Mouse (Mus musculus) spleen, postnatal 36 days (tissue): ENCODE results near the gene Foxp1.

ENCODE experiments used
- DNase-seq, 2 experiments: peaks; one replicate each; pipeline ENCODE4 v3.0.0; 2022; ENCODE audit warnings: low spot score in 2 of 2, mixed read lengths in 1 of 2

Gene Foxp1

GRCm38 (mm10) chr6:99522359-99523108 lies at the start of gene Foxp1:
TSS of gene Foxp1 (minus strand) at chr6:99522721.
- DNase-seq: peak; percentile 21 to 57

DNA sequence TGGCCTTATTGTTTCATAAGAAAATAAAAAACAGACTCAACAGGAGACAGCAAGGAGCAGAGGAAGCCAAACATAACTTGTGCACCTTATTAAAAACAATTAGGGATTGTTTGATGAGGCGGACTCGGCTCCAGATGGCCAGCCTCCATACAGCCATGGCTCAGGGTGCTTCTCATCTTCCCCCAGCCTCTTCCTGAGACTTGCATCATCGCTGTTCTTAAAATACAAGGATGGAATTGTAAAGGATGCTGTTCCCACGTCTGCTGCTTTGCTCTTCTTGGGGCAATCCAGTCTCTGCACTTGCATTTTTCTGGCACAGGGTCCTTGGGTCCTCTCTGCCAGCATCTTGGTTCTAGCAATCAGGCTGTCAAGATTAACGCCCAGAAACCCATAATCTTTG lies 49.5 kb upstream of the Foxp1 start:
- no peak for DNase-seq

- DNase-seq: no peak
These were observed 44.4 kb upstream of the Foxp1 start for GRCm38 (mm10) chr6:99566921-99567320.

DNA sequence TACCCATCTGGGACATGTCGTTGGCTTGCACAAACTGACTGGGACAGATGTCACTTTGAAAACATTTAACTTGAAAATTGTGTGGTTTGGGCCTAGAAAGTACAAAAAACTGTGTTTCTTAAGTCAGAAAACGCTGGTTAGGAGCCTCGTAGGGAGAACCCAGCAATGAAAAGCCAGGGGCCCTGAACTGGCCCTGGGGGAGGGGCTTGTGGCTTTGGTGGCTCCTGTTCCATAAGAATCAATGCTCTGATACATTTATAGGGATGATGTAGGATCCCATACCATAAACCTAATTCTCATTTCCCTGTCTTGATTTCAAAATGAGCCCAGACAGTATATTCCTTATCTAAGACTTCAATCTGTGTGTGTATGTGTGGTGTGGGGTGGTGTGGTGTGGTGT lies 42.2 kb upstream of the Foxp1 start:
- no peak for DNase-seq

DNA sequence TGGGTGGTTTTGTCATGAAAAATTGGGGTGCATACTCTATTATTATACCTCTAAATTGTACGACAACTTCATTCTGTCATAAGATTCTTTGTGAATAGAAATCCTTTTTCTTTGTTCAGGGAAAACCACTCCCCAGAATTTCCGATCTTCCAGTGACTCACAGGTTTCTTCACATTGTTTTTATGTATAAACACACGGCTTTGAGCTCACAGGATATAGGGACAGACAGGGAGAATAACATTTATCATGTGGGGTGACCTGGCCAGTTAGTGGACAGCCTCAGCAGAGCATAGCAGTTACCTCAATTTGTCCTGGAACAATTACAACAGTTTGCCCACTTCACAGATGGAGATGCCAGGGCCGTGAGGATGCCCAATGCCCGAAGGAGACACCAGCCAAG lies 34.4 kb upstream of the Foxp1 start:
- no peak for DNase-seq

GRCm38 (mm10) chr6:99552816-99553215 lies 30.3 kb upstream of the Foxp1 start:
- no peak for DNase-seq

DNA sequence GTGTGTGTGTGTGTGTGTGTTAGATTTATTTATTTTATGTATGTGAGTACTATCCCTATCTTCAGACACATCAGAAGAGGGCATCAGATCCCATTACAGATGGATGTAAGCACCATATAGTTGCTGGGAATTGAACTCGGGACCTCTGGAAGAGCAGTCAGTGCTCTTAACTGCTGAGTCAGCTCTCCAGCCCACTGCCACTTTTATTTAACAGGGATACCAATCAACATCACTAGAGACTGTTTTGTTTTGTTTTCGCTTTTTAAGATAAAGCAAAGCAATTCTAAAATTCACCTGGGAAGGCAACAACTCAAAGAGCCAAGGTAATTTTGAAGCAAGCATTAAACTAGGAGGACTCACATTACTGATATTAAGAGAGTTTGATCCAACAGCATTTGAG lies 23.9 kb upstream of the Foxp1 start:
- DNase-seq: no peak

DNA sequence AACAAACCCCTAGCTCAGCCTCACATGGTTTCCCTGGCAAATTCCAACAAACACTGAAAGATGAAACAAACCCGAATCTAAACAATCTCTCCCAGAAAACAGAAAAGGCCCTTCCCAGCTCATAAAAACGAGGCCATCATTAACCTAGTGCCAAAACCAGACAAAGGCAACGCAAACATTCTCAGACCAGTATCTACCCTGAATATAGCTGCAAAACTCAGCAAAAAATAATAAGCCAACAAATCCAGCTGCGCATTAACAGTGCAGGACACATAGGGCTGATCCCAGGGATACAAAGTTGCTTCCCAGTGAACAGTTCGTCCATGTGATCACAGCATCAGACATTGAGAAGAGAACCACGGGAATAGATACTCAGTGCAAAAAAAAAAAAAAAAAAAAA lies 22.9 kb upstream of the Foxp1 start:
- no peak for DNase-seq

GRCm38 (mm10) chr6:99541105-99541504 lies 18.6 kb upstream of the Foxp1 start:
- DNase-seq: no peak

DNA sequence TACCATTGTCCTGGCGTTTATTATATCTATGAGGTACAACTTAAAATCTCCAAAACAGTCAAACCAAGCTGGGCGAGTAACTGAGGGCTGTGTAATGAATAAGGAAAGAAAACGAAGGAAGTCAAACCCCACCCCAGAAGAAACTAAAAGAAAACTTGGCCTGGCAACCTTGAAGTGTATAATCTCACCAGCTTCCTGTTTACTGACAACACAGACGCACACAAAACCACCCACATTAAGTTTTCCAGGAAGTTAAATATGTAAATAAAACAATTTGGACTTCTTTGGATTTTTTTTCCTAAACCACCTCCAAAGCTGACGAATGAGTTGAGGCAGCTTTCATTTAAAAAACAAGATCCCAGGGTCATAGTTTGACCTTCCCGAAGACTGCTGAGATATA lies 18.1 kb upstream of the Foxp1 start:
- no peak for DNase-seq

DNA sequence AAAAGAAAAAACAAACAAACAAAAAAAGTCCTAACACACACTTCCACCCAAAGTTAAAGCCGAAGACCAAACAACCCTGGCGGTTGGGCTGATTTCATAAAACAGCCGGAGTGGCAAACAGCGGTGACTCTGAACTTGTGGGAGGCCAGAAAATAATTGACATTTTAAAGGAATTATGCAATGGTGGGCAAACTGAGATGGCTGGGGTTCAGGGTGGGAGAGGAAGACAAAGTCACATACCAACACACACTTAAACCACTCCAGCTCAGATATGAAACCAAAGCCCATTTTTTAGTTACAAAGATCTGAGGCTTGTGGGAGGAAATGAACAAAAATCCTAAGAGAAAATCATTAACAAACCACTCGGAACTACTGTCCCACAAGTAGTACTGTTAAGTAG lies 17.6 kb upstream of the Foxp1 start:
- DNase-seq: no peak

- DNase-seq: no peak
These were observed 15.8 kb upstream of the Foxp1 start for GRCm38 (mm10) chr6:99538194-99538941.

DNA sequence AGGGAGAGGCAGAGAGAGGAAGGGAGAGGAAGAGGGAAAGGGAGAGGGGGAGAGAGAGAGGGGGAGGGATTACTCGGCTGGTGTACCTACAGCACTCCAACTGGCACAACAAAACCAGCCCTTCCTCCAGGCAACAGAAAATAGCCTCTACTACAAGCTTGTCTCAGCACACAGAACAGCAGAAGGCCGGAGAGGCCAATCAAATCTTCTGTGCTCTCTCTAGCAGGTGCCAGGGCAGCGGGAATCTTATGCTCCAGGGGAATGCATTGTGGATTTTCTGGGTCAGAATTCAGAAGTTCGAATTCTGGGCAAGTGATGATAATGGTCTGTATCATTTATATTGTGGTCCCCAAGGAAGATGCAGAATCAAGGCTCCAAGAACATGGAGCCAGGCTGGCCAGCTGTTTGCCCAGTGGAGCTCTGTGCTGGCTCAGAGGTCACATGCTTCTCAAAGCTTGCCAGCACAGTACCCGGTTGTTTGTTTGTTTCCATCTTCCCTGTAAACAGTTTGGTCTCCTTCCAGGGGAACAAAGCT lies 11.8 kb upstream of the Foxp1 start:
- DNase-seq: no peak

DNA sequence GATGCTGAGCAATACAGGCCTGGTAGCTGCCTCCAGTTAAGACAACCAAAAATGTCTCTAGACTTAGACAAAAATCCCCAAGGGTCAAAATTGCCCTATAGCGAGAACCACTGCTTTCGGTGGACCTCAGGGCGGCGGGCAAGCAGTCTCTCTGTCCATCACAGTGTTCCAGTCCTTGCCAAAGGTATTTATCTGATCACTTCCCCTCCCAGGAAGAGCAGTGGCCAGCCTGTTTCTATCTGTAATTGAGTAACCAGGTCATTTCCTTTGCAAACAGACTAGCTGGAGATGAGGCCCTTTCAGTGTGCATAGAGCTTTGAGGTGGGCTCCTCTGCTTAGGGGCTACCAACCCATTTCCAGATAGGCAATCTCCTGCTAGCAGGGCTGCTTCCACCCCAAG lies 9.9 kb upstream of the Foxp1 start:
- no peak for DNase-seq

DNA sequence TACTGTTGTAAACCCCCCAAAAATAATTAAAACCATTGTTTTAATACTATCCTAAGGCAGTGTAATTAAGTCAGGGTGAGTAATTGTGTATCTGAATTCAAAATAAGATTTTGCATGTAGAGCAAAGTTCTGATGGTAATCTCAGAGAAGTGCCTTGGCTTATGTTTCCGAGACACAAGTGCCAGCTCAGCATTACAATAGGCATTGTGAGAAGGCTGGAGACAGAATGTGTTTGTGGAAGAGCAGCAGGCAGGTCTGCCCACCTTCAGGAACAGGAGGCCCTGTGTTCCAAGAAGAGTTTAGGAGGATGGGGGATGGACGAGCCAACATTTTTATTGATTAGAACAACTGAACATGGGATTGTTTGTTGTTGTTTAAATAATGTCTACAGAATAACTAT lies 6.5 kb upstream of the Foxp1 start:
- no peak for DNase-seq

- DNase-seq: no peak
These were observed 5.1 kb upstream of the Foxp1 start for GRCm38 (mm10) chr6:99527457-99528105.

- DNase-seq: no peak
These were observed 2.8 kb upstream of the Foxp1 start for GRCm38 (mm10) chr6:99525351-99525750.

DNA sequence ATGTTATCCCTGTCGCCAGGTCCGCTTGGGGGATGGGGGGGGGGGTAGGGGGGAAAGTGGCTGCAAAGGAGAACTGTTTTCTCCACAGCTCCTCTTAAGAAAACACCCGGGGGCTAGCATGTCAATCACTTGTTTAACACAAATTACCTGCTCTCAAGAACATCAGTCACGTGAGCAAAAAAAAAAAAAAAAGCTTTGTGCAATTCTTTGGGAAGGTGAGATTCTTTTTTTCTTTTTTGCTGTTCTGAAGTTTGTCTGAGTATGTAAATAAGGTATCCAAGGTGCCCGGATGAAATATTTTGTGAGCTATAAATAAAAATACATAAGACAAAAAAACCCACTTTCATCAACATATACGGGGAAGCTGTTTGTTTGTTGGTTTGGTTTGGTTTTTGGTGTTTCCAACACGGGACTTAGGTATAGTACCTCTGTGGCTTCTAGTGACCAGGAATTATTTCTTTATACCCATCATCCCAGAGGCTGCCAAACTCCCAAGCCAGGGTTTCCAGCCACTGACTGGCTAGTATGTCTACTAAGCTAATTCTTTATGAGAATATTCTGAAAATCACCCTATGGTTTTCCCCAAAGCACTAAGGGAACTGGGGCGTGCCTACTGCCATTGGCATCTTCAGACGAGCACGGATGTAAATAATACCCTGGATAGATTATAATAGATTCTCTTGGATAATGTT lies 1.3 kb upstream of the Foxp1 start:
- no peak for DNase-seq

- DNase-seq: peak; percentile 36 to 43
These were observed 650 bp upstream of the Foxp1 start for GRCm38 (mm10) chr6:99523109-99523632.

GRCm38 (mm10) chr6:99521641-99522358 lies 721 bp downstream of the Foxp1 start:
- peak; percentile 20 to 29 for DNase-seq

GRCm38 (mm10) chr6:99521038-99521640 lies 1.4 kb downstream of the Foxp1 start:
- DNase-seq: peak; percentile 18 to 20
